Mouse (Mus musculus) intestine, embryonic 14.5 days (tissue): Measurements from ENCODE around the gene Fam83e. TPM values are rescaled to one million over a fixed set of nuclear protein-coding genes. Genes with fewer than 3 reads are reported as not detected.
A peak's percentile ranks its signal among the peaks of the same experiment; 100 is the strongest.

Experiments
- ATAC-seq: fragments of 200-750 bp; cut with Nextera tagmentation; replicated peaks from 2 replicates; pipeline ENCODE4 v1.8.0; 2017; ENCODE audit warnings: low read depth, moderate number of reproducible peaks, moderate TSS enrichment, moderate library complexity; ENCODE audit not compliant: low FRiP score, low TSS enrichment
- DNase-seq: peaks from one replicate; pipeline ENCODE4 v3.0.0-alpha.2; 2018; ENCODE audit warnings: low spot score
- H3K27ac ChIP-seq: fragments of 300-500 bp; sonication (generic); 2 replicates; pipeline ENCODE4 v1.5.1; 2014; ENCODE audit warnings: low read depth, mild to moderate bottlenecking, control low read depth
- H3K27me3 ChIP-seq: fragments of 300-500 bp; sonication (generic); replicated peaks from 2 replicates; pipeline ENCODE4 v1.6.1; 2014; ENCODE audit warnings: low read length, control low read depth; ENCODE audit not compliant: control insufficient read depth, insufficient read depth
- H3K36me3 ChIP-seq: fragments of 300-500 bp; sonication (generic); 2 replicates; pipeline ENCODE4 v1.6.1; 2014; ENCODE audit warnings: low read length, control low read depth; ENCODE audit not compliant: control insufficient read depth, insufficient read depth
- H3K4me1 ChIP-seq: fragments of 300-500 bp; sonication (generic); replicated peaks from 2 replicates; pipeline ENCODE4 v1.6.1; 2014; ENCODE audit warnings: low read length, control low read depth, mixed read lengths; ENCODE audit not compliant: control insufficient read depth, insufficient read depth
- H3K4me2 ChIP-seq: fragments of 300-500 bp; sonication (generic); 2 replicates; pipeline ENCODE4 v1.6.1; 2014; ENCODE audit warnings: low read length
- H3K4me3 ChIP-seq: fragments of 300-500 bp; sonication (generic); 2 replicates; pipeline ENCODE4 v1.5.1; 2014; ENCODE audit warnings: low read depth, low read length, control low read depth, mixed read lengths
- H3K9ac ChIP-seq: fragments of 300-500 bp; sonication (generic); 2 replicates; pipeline ENCODE4 v1.6.1; 2014; ENCODE audit warnings: mild to moderate bottlenecking, low read length
- H3K9me3 ChIP-seq: fragments of 300-500 bp; sonication (generic); 2 replicates; pipeline ENCODE4 v1.6.1; 2016; ENCODE audit warnings: low read length, control low read depth; ENCODE audit not compliant: control insufficient read depth
- WGBS: fragments of 180-500 bp; shearing (Covaris S2); extraction: QIAGEN DNeasy Blood & Tissue Kit; methylation state at CpG from one replicate; pipeline ENCODE4 v1.1.7; 2014; 5-methylcytosine and 5-hydroxymethylcytosine counted together
- polyA plus RNA-seq: library from polyadenylated mRNA; unstranded; fragments of >200 nt; fragmentation: Nextera tagmentation; extraction: Ambion mirVana; gene quantifications from 2 replicates; pipeline ENCODE4 v1.2.1, GENCODE M21; 2014

Fam83e gene
- polyA plus RNA-seq, 1 experiment from 2014 or later = 5.8 TPM

GRCm38 (mm10) chr7:45705443-45705864, 15.6 kb upstream of the Fam83e start:
- DNase-seq = peak; percentile 83
- peak overlapping the region; percentile 96 for H3K4me2 ChIP-seq
- peak overlapping the region; percentile 73 for H3K27ac ChIP-seq
- H3K4me1 ChIP-seq = peaks cover 38% of the 10 kb centered on the region
- peaks cover 11% of the 10 kb centered on the region for H3K36me3 ChIP-seq
- peak overlapping the region; percentile 39 for H3K9ac ChIP-seq
- H3K27me3 ChIP-seq = peaks cover 1% of the 10 kb centered on the region
- WGBS = under 1% methylated on average over 21 of the region's 21 CpGs
- ATAC-seq = peak; percentile 5
- H3K4me3 ChIP-seq = peak overlapping the region; percentile 65
- no peaks in the 10 kb centered on the region for H3K9me3 ChIP-seq

DNA sequence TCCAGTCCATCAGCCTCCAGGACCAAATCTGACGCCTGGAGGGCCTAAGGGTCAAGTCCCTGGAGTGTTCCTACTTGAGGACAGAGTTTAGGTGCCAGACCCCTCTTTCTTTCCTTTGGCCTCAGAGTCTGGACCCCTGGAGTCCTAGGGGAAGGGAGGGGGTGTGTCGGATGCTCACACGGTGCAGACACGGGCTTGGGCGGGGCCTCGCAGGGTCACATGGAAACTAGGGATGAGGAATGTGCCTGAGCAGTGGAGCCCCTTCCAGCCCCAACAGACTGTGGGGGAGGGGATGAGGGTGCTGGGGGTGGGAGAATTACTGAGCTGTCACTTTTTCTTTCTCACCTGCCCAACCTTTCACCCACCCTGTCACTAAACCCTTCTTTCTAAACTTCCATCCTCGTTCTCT, 15.1 kb upstream of the Fam83e start:
- DNase-seq = peak; percentile 83
- Histone ChIP-seq H3K4me1 (peaks cover 36% of the 10 kb centered on the region), H3K4me2 (peak overlapping the region; percentile 96), H3K9me3 (no peaks in the 10 kb centered on the region), H3K4me3 (peak overlapping the region; percentile 65), H3K9ac (peak overlapping the region; percentile 69), H3K27me3 (no peaks in the 10 kb centered on the region; the same call in 1 of the 2 replicates), H3K27ac (peak overlapping the region; percentile 73; the same call in 1 of the 2 replicates), H3K36me3 (peaks cover 16% of the 10 kb centered on the region)
- 2% methylated on average over 7 of the region's 7 CpGs for WGBS
- ATAC-seq = peak; percentile 14; the same call in 1 of the 2 replicates

GRCm38 (mm10) chr7:45706721-45707241, 14.2 kb upstream of the Fam83e start:
- H3K9ac ChIP-seq = peak overlapping the region; percentile 69
- no peaks in the 10 kb centered on the region for H3K9me3 ChIP-seq
- peak overlapping the region; percentile 96 for H3K4me2 ChIP-seq
- H3K36me3 ChIP-seq = peaks cover 24% of the 10 kb centered on the region
- ATAC-seq (no peak), DNase-seq (peak; percentile 89)
- H3K4me1 ChIP-seq = peaks cover 36% of the 10 kb centered on the region
- no peaks in the 10 kb centered on the region for H3K27me3 ChIP-seq
- WGBS = 2% methylated on average over 37 of the region's 45 CpGs
- peak overlapping the region; percentile 65 for H3K4me3 ChIP-seq
- H3K27ac ChIP-seq = peak overlapping the region; percentile 70

DNA sequence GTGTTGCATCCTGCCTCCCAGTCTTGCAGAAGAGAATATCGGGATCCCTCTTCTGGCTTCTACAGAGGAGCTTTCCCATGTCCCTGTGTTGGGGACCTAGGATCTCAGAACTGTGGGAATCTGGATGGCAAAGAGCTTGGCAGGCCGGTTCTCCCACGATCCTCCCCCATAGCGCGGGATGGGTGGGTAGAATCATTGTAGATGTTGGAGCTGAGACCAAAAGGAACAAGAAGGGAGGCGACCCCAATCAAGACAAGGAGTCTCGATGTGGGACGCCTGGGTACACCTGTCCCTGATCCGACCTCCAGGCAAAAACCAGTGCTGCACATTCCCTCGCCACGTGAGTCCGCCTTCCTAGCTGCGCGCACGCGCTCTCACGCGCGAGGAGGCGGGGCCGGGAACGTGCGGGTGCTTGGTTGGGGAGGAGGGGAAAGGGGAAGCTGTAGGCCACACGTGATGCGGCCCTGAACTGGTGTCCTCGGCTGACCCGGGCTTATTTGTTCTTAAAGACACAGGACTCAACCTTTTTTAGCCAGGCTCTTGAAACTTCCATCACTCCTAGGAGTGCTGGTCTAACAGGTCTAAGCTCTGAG, 13.5 kb upstream of the Fam83e start:
- under 1% methylated on average over 27 of the region's 27 CpGs for WGBS
- H3K9ac ChIP-seq = peak overlapping the region; percentile 8; the same call in 1 of the 2 replicates
- H3K27ac ChIP-seq = peak overlapping the region; percentile 61
- H3K4me3 ChIP-seq = peak overlapping the region; percentile 65
- peaks cover 36% of the 10 kb centered on the region for H3K4me1 ChIP-seq
- no peaks in the 10 kb centered on the region for H3K9me3 ChIP-seq
- H3K36me3 ChIP-seq = peaks cover 31% of the 10 kb centered on the region
- H3K27me3 ChIP-seq = no peaks in the 10 kb centered on the region
- no peak; the same call in 1 of the 2 replicates for ATAC-seq
- H3K4me2 ChIP-seq = peak overlapping the region; percentile 96
- DNase-seq = peak; percentile 94

DNA sequence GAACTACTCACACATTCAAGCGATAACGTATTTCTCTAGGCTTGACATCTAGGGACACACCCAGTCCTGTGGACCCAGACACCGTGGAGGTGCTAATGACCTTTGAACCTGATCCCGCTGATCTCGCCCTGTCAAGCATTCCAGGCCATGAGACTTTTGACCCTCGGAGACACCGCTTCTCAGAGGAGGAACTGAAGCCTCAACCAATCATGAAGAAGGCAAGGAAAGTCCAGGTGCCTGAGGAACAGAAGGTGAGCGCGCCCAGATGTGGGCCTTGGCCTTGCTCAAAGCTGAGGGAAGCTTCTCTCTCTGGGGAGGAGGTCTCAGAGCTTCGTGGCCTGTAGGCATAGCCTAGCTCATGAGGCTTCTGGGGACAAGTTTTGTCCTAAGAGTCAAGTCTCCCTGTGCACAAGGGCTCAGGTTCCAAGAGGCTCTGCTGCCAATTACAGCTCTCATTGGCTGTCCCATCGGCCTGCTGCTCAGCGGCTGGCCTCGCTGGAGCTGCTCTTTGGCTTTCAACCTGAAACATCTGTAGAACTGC, 12.7 kb upstream of the Fam83e start:
- H3K9ac ChIP-seq = no peak overlapping the region
- peak overlapping the region; percentile 34; the same call in 1 of the 2 replicates for H3K27ac ChIP-seq
- peaks cover 36% of the 10 kb centered on the region for H3K4me1 ChIP-seq
- no peak for ATAC-seq
- H3K4me2 ChIP-seq = peak overlapping the region; percentile 96
- H3K9me3 ChIP-seq = no peaks in the 10 kb centered on the region
- no peak overlapping the region for H3K4me3 ChIP-seq
- WGBS = 30% methylated on average over 13 of the region's 13 CpGs
- DNase-seq = no peak
- H3K27me3 ChIP-seq = no peaks in the 10 kb centered on the region
- peaks cover 39% of the 10 kb centered on the region for H3K36me3 ChIP-seq

DNA sequence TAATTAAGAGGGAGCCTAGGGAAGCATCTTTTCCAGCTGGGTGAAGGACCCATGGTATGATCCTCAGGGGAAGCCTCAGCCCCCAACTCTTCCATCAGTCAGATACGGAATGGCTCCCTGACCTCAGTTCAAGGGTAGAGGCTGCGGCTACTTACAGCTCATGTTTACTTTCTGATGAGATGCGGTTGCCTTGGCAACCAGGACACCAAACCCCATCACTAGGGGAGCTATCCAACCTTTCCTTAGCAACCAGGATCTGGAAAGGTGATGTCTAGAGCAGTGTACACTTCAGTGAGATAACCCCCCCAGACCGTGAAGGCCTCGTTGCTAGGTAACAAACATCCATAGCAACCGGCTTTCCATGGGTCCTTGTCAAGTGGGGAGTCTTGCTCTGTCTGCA, 12.0 kb upstream of the Fam83e start:
- Histone ChIP-seq H3K4me3 (no peak overlapping the region), H3K4me2 (no peak overlapping the region), H3K9me3 (no peaks in the 10 kb centered on the region), H3K36me3 (peaks cover 43% of the 10 kb centered on the region), H3K27me3 (no peaks in the 10 kb centered on the region), H3K27ac (no peak overlapping the region), H3K4me1 (peaks cover 31% of the 10 kb centered on the region), H3K9ac (no peak overlapping the region)
- 45% methylated on average over 6 of the region's 6 CpGs for WGBS
- DNase-seq = no peak
- no peak for ATAC-seq

- H3K4me2 ChIP-seq = no peak overlapping the region
- H3K27ac ChIP-seq = no peak overlapping the region
- WGBS = 71% methylated on average over 14 of the region's 14 CpGs
- no peaks in the 10 kb centered on the region for H3K9me3 ChIP-seq
- no peaks in the 10 kb centered on the region for H3K27me3 ChIP-seq
- no peak for ATAC-seq
- no peak overlapping the region for H3K4me3 ChIP-seq
- peaks cover 37% of the 10 kb centered on the region for H3K4me1 ChIP-seq
- H3K9ac ChIP-seq = no peak overlapping the region
- no peak for DNase-seq
- peaks cover 43% of the 10 kb centered on the region for H3K36me3 ChIP-seq
These were observed 11.2 kb upstream of the Fam83e start for GRCm38 (mm10) chr7:45709677-45710355.

GRCm38 (mm10) chr7:45710477-45711191, 10.4 kb upstream of the Fam83e start:
- 91% methylated on average over 20 of the region's 20 CpGs for WGBS
- peaks cover 43% of the 10 kb centered on the region for H3K36me3 ChIP-seq
- no peak for ATAC-seq
- no peaks in the 10 kb centered on the region for H3K9me3 ChIP-seq
- H3K4me3 ChIP-seq = no peak overlapping the region
- no peak overlapping the region for H3K9ac ChIP-seq
- peaks cover 35% of the 10 kb centered on the region for H3K4me1 ChIP-seq
- DNase-seq = no peak
- H3K4me2 ChIP-seq = no peak overlapping the region
- H3K27ac ChIP-seq = no peak overlapping the region
- no peaks in the 10 kb centered on the region for H3K27me3 ChIP-seq
